Mouse (Mus musculus) cortical plate, adult 2 months (tissue): ENCODE measurements around the gene Adam22. TPM values are rescaled to one million over a fixed set of nuclear protein-coding genes. Genes with fewer than 3 reads are reported as not detected.

Source experiments
- H3K27ac ChIP-seq: fragments of 200-500 bp; 2 replicates; pipeline ENCODE4 v1.5.1; 2012; ENCODE audit warnings: low read length, control low read depth, inconsistent platforms; ENCODE audit not compliant: insufficient read depth
- H3K4me1 ChIP-seq: fragments of 200-500 bp; 2 replicates; pipeline ENCODE4 v1.6.1; 2011; ENCODE audit warnings: low read length; ENCODE audit not compliant: control insufficient read depth, insufficient read depth
- H3K4me3 ChIP-seq: fragments of 200-500 bp; 2 replicates; pipeline ENCODE4 v1.5.1; 2011; ENCODE audit warnings: mild to moderate bottlenecking, low read length, control low read depth; ENCODE audit not compliant: insufficient read depth
- CTCF ChIP-seq: fragments of 200-500 bp; IDR thresholded peaks from 2 replicates; pipeline ENCODE4 v1.5.1; 2011; ENCODE audit warnings: mild to moderate bottlenecking, control low read depth, low read length; ENCODE audit not compliant: insufficient read depth; ENCODE audit errors: extremely low read depth
- POLR2A ChIP-seq: fragments of 200-500 bp; IDR thresholded peaks from 2 replicates; pipeline ENCODE4 v1.6.1; 2011; ENCODE audit warnings: mild to moderate bottlenecking, low read length, control low read depth; ENCODE audit not compliant: insufficient read depth; ENCODE audit errors: extremely low read depth
- polyA plus RNA-seq: library from polyadenylated mRNA; depleted of rRNA; stranded (reverse); fragments of >200 nt; gene quantifications from 2 replicates; pipeline ENCODE4 v1.2.3, GENCODE M21; 2012

The Adam22 gene
- polyA plus RNA-seq, 1 experiment: 83.4 TPM

- TF ChIP-seq POLR2A: no peak
- no peak for TF ChIP-seq CTCF
- Histone ChIP-seq H3K4me1 (peaks cover 3% of the 10 kb centered on the region), H3K4me3 (no peak overlapping the region), H3K27ac (no peak overlapping the region)
Measured at GRCm38 (mm10) chr5:8116561-8117168, 251.3 kb downstream of the Adam22 start.

- no peak overlapping the region for H3K4me3 ChIP-seq
- TF ChIP-seq POLR2A (no peak), CTCF (no peak)
- H3K4me1 ChIP-seq: peaks cover 3% of the 10 kb centered on the region
- no peak overlapping the region for H3K27ac ChIP-seq
Measured at GRCm38 (mm10) chr5:8112246-8112645, 255.7 kb downstream of the Adam22 start.

GRCm38 (mm10) chr5:8111691-8112090 lies 256.3 kb downstream of the Adam22 start:
- Histone ChIP-seq H3K27ac (no peak overlapping the region), H3K4me1 (peaks cover 3% of the 10 kb centered on the region), H3K4me3 (no peak overlapping the region)
- TF ChIP-seq CTCF (no peak), POLR2A (no peak)

GRCm38 (mm10) chr5:8095689-8096088 lies 272.3 kb downstream of the Adam22 start:
- H3K27ac ChIP-seq: no peak overlapping the region

GRCm38 (mm10) chr5:8094921-8095320 lies 273.0 kb downstream of the Adam22 start:
- Histone ChIP-seq H3K4me1 (no peaks in the 10 kb centered on the region), H3K4me3 (no peak overlapping the region), H3K27ac (no peak overlapping the region)
- no peak for TF ChIP-seq POLR2A
- TF ChIP-seq CTCF: no peak

More at GRCm38 (mm10) chr5:8095689-8096088, 272.3 kb downstream of the Adam22 start:
- TF ChIP-seq CTCF (no peak), POLR2A (no peak)
- Histone ChIP-seq H3K4me1 (no peaks in the 10 kb centered on the region), H3K4me3 (no peak overlapping the region)

- Histone ChIP-seq H3K27ac (no peak overlapping the region), H3K4me3 (no peak overlapping the region), H3K4me1 (no peaks in the 10 kb centered on the region)
- TF ChIP-seq POLR2A: no peak
- no peak for TF ChIP-seq CTCF
Measured at GRCm38 (mm10) chr5:8088147-8088546, 279.8 kb downstream of the Adam22 start.

GRCm38 (mm10) chr5:8085661-8086060 lies 282.3 kb downstream of the Adam22 start:
- TF ChIP-seq CTCF: no peak
- no peak for TF ChIP-seq POLR2A
- no peak overlapping the region for H3K4me3 ChIP-seq
- no peak overlapping the region for H3K27ac ChIP-seq
- H3K4me1 ChIP-seq: no peaks in the 10 kb centered on the region

GRCm38 (mm10) chr5:8082800-8083509 lies 285.0 kb downstream of the Adam22 start:
- Histone ChIP-seq H3K4me3 (no peak overlapping the region), H3K4me1 (no peaks in the 10 kb centered on the region), H3K27ac (no peak overlapping the region)
- TF ChIP-seq POLR2A (no peak), CTCF (no peak)

- Histone ChIP-seq H3K4me3 (no peak overlapping the region), H3K4me1 (peaks cover 4% of the 10 kb centered on the region; the same call in 1 of the 2 replicates), H3K27ac (no peak overlapping the region)
- no peak for TF ChIP-seq POLR2A
- TF ChIP-seq CTCF: no peak
Measured at GRCm38 (mm10) chr5:8077481-8077880, 290.5 kb downstream of the Adam22 start.
